Mouse (Mus musculus) MEL (cell line): Measurements from ENCODE around the gene Hebp1. TPM values are rescaled to one million over a fixed set of nuclear protein-coding genes. Genes with fewer than 3 reads are reported as not detected.

Experiments used
- DNase-seq: peaks from one replicate; pipeline ENCODE4 v3.0.0; 2011; ENCODE audit warnings: low read depth, low spot score
- H3K27ac ChIP-seq: 2 replicates; pipeline ENCODE4 v1.5.1; 2012; ENCODE audit warnings: low read depth, mild to moderate bottlenecking, control low read depth, low read length, moderate library complexity; ENCODE audit not compliant: control insufficient read depth
- H3K27me3 ChIP-seq, 2 experiments: fragments of 150-350 bp in 1 of 2; sonication (generic) in 1 of 2; 2 replicates each; pipeline ENCODE4 v1.6.1; 2012; ENCODE audit warnings: low read length in 2 of 2, mild to moderate bottlenecking in 2 of 2, improper control_type of control experiment in 1 of 2, moderate library complexity in 1 of 2; ENCODE audit not compliant: insufficient read depth in 2 of 2, control insufficient read depth in 1 of 2
- H3K36me3 ChIP-seq, 2 experiments: 2 replicates each; pipeline ENCODE4 v1.6.1; 2012 to 2014; ENCODE audit warnings: low read length in 2 of 2, improper control_type of control experiment in 1 of 2, inconsistent platforms in 1 of 2, mild to moderate bottlenecking in 1 of 2; ENCODE audit not compliant: insufficient read depth in 2 of 2, control insufficient read depth in 1 of 2
- H3K4me1 ChIP-seq, 2 experiments: fragments of 150-350 bp in 1 of 2; sonication (generic) in 1 of 2; 2 replicates each; pipeline ENCODE4 v1.6.1; 2012; ENCODE audit warnings: low read length in 2 of 2, improper control_type of control experiment in 1 of 2, mild to moderate bottlenecking in 1 of 2; ENCODE audit not compliant: insufficient read depth in 2 of 2, control insufficient read depth in 1 of 2
- H3K4me3 ChIP-seq, 2 experiments: fragments of 150-350 bp in 1 of 2; sonication (generic) in 1 of 2; 2 replicates each; pipeline ENCODE4 v1.5.1; 2012; ENCODE audit warnings: low read depth in 2 of 2, low read length in 2 of 2, mild to moderate bottlenecking in 2 of 2, moderate library complexity in 2 of 2, control low read depth in 1 of 2, improper control_type of control experiment in 1 of 2; ENCODE audit not compliant: control insufficient read depth in 1 of 2, insufficient read depth in 1 of 2
- H3K79me2 ChIP-seq: 2 replicates; pipeline ENCODE4 v1.6.1; 2012; ENCODE audit warnings: mild to moderate bottlenecking, low read length, moderate library complexity; ENCODE audit not compliant: control insufficient read depth, poor library complexity, insufficient read depth
- H3K9ac ChIP-seq: 2 replicates; pipeline ENCODE4 v1.6.1; 2012; ENCODE audit warnings: low read depth, mild to moderate bottlenecking, control low read depth, low read length, moderate library complexity; ENCODE audit not compliant: control insufficient read depth, poor library complexity, severe bottlenecking
- H3K9me3 ChIP-seq: fragments of 150-350 bp; sonication (generic); replicated peaks from 2 replicates; pipeline ENCODE4 v1.6.1; 2012; ENCODE audit warnings: mild to moderate bottlenecking, low read length, improper control_type of control experiment, moderate library complexity; ENCODE audit not compliant: insufficient read depth
- BHLHE40 ChIP-seq: IDR thresholded peaks from 2 replicates; pipeline ENCODE4 v1.6.1; 2012; ENCODE audit warnings: low read depth, mild to moderate bottlenecking, inconsistent platforms, low read length, improper control_type of control experiment, borderline replicate concordance
- CHD1 ChIP-seq: IDR thresholded peaks from 2 replicates; pipeline ENCODE4 v1.6.1; 2012; ENCODE audit warnings: low read depth, mild to moderate bottlenecking, inconsistent platforms, low read length, improper control_type of control experiment
- CTCF ChIP-seq, 3 experiments: IDR thresholded peaks in 2 of 3; conservative IDR thresholded peaks in 1 of 3; 2 replicates each; pipeline ENCODE4 v1.5.1; 2011 to 2012; ENCODE audit warnings: low read length in 3 of 3, low read depth in 2 of 3, mild to moderate bottlenecking in 2 of 3, improper control_type of control experiment in 1 of 3, inconsistent platforms in 1 of 3, mixed read lengths in 1 of 3, moderate library complexity in 1 of 3; ENCODE audit not compliant: control insufficient read depth in 1 of 3, insufficient read depth in 1 of 3, poor library complexity in 1 of 3, severe bottlenecking in 1 of 3
- E2F4 ChIP-seq: IDR thresholded peaks from 2 replicates; pipeline ENCODE4 v1.6.1; 2011; ENCODE audit warnings: low read depth, low read length, improper control_type of control experiment, borderline replicate concordance
- ETS1 ChIP-seq: IDR thresholded peaks from 2 replicates; pipeline ENCODE4 v1.6.1; 2012; ENCODE audit warnings: low read depth, mild to moderate bottlenecking, inconsistent platforms, low read length, improper control_type of control experiment, moderate library complexity
- GATA1 ChIP-seq: IDR thresholded peaks from 2 replicates; pipeline ENCODE4 v1.6.1; 2011; ENCODE audit warnings: low read depth, low read length, improper control_type of control experiment
- HCFC1 ChIP-seq: IDR thresholded peaks from 2 replicates; pipeline ENCODE4 v1.6.1; 2012; ENCODE audit warnings: low read depth, mild to moderate bottlenecking, inconsistent platforms, low read length, improper control_type of control experiment, moderate library complexity
- JUND ChIP-seq: IDR thresholded peaks from 2 replicates; pipeline ENCODE4 v1.6.1; 2011; ENCODE audit warnings: low read depth, mild to moderate bottlenecking, improper control_type of control experiment, low read length
- KAT2A ChIP-seq: conservative IDR thresholded peaks from 2 replicates; pipeline ENCODE4 v1.6.1; 2012; ENCODE audit warnings: low read depth, low read length, improper control_type of control experiment, inconsistent platforms
- MAFK ChIP-seq: IDR thresholded peaks from 2 replicates; pipeline ENCODE4 v1.6.1; 2011; ENCODE audit warnings: low read depth, mild to moderate bottlenecking, low read length, improper control_type of control experiment, borderline replicate concordance
- MAX ChIP-seq: IDR thresholded peaks from 2 replicates; pipeline ENCODE4 v1.6.1; 2011; ENCODE audit warnings: low read length, improper control_type of control experiment
- MEF2A ChIP-seq: IDR thresholded peaks from 2 replicates; pipeline ENCODE4 v1.6.1; 2014; ENCODE audit warnings: low read depth, mild to moderate bottlenecking, inconsistent platforms, low read length, improper control_type of control experiment; ENCODE audit not compliant: poor library complexity, insufficient replicate concordance, severe bottlenecking; ENCODE audit errors: extremely low read depth
- NRF1 ChIP-seq: IDR thresholded peaks from 2 replicates; pipeline ENCODE4 v1.6.1; 2014; ENCODE audit warnings: low read depth, mild to moderate bottlenecking, inconsistent platforms, low read length, improper control_type of control experiment, moderate library complexity; ENCODE audit not compliant: poor library complexity, insufficient read depth, severe bottlenecking
- POLR2A ChIP-seq, 2 experiments: IDR thresholded peaks; 2 replicates each; pipeline ENCODE4 v1.6.1; 2011 to 2012; ENCODE audit warnings: low read length in 2 of 2, mild to moderate bottlenecking in 2 of 2, control low read depth in 1 of 2, improper control_type of control experiment in 1 of 2, low read depth in 1 of 2, moderate library complexity in 1 of 2; ENCODE audit not compliant: control insufficient read depth in 1 of 2, insufficient read depth in 1 of 2, poor library complexity in 1 of 2
- RAD21 ChIP-seq: IDR thresholded peaks from 2 replicates; pipeline ENCODE4 v1.6.1; 2011; ENCODE audit warnings: mild to moderate bottlenecking, low read depth, low read length, improper control_type of control experiment
- RCOR1 ChIP-seq: IDR thresholded peaks from 2 replicates; pipeline ENCODE4 v1.6.1; 2012; ENCODE audit warnings: low read depth, mild to moderate bottlenecking, inconsistent platforms, low read length, improper control_type of control experiment
- SMC3 ChIP-seq: IDR thresholded peaks from 2 replicates; pipeline ENCODE4 v1.6.1; 2011; ENCODE audit warnings: low read depth, low read length, improper control_type of control experiment
- TAL1 ChIP-seq: IDR thresholded peaks from 2 replicates; pipeline ENCODE4 v1.6.1; 2012; ENCODE audit warnings: mild to moderate bottlenecking, inconsistent platforms, low read length, moderate library complexity, mixed read lengths
- TBP ChIP-seq: IDR thresholded peaks from 2 replicates; pipeline ENCODE4 v1.8.0; 2011; ENCODE audit warnings: low read depth, low read length, improper control_type of control experiment
- USF2 ChIP-seq, 2 experiments: IDR thresholded peaks; 2 replicates each; pipeline ENCODE4 v1.6.1; 2011 to 2012; ENCODE audit warnings: improper control_type of control experiment in 2 of 2, low read length in 2 of 2, borderline replicate concordance in 1 of 2, inconsistent platforms in 1 of 2, low read depth in 1 of 2, mild to moderate bottlenecking in 1 of 2; ENCODE audit not compliant: insufficient read depth in 1 of 2
- ZC3H11A ChIP-seq: IDR thresholded peaks from 2 replicates; pipeline ENCODE4 v1.6.1; 2012; ENCODE audit warnings: low read depth, mild to moderate bottlenecking, inconsistent platforms, low read length, improper control_type of control experiment
- ZMIZ1 ChIP-seq: IDR thresholded peaks from 2 replicates; pipeline ENCODE4 v1.6.1; 2012; ENCODE audit warnings: low read depth, mild to moderate bottlenecking, inconsistent platforms, low read length, improper control_type of control experiment, moderate library complexity
- polyA plus RNA-seq, 2 experiments: library from polyadenylated mRNA; stranded (reverse) in 1 of 2; unstranded in 1 of 2; fragments of >175 nt in 1 of 2; fragments of >200 nt in 1 of 2; gene quantifications; 2 replicates each; pipeline versions ENCODE4 v1.2.1 to v1.2.4; 2012; ENCODE audit warnings: low replicate concordance in 2 of 2, low read depth in 1 of 2; ENCODE audit not compliant: insufficient read length in 2 of 2, insufficient read depth in 1 of 2, missing spikeins in 1 of 2
- total RNA-seq: library from RNA; depleted of rRNA; stranded (reverse); fragments of 300-350 nt; gene quantifications from 2 replicates; pipeline ENCODE4 v1.2.3, GENCODE M21; 2012

Hebp1 gene
- total and polyA plus RNA-seq, 3 experiments: 16.7 to 25.1 TPM; not detected in 1

GRCm38 (mm10) chr6:135237326-135237725, 39.5 kb upstream of the Hebp1 start:
- Histone ChIP-seq H3K36me3 (no peaks in the 10 kb centered on the region; a peak in 1 of 4 replicates), H3K27ac (no peak overlapping the region), H3K9ac (no peak overlapping the region), H3K27me3 (no peaks in the 10 kb centered on the region), H3K9me3 (no peaks in the 10 kb centered on the region), H3K4me3 (no peak overlapping the region), H3K4me1 (no peaks in the 10 kb centered on the region), H3K79me2 (no peaks in the 10 kb centered on the region)
- TF ChIP-seq TAL1 (no peak), MEF2A (no peak), ZC3H11A (no peak), RAD21 (no peak)
- DNase-seq: no peak

- no peak overlapping the region for H3K9ac ChIP-seq
- no peaks in the 10 kb centered on the region for H3K4me1 ChIP-seq
- H3K4me3 ChIP-seq: no peak overlapping the region
- no peak overlapping the region for H3K27ac ChIP-seq
- H3K79me2 ChIP-seq: no peaks in the 10 kb centered on the region
- H3K36me3 ChIP-seq: no peaks in the 10 kb centered on the region; a peak in 1 of 4 replicates
- TF ChIP-seq ZMIZ1: no peak
- peak in 2 of 3 experiments; percentile 13 to 14; a peak in 1 of 6 replicates for TF ChIP-seq CTCF (IDR thresholded peaks at IDR 0.05 in 2 of 3, conservative IDR thresholded peaks at IDR 0.05 in 1 of 3; ENCODE audit: control insufficient read depth in 1 of 3, insufficient read depth in 1 of 3, low read depth in 2 of 3, low read length in 3 of 3, poor library complexity in 1 of 3, severe bottlenecking in 1 of 3)
- TF ChIP-seq, all 39 proteins: peak for 1
- H3K27me3 ChIP-seq: no peaks in the 10 kb centered on the region
- H3K9me3 ChIP-seq: no peaks in the 10 kb centered on the region
- DNase-seq: no peak
Measured at GRCm38 (mm10) chr6:135236576-135236975, 38.8 kb upstream of the Hebp1 start.

GRCm38 (mm10) chr6:135235742-135236141, 37.9 kb upstream of the Hebp1 start:
- Histone ChIP-seq H3K4me3 (no peak overlapping the region), H3K36me3 (no peaks in the 10 kb centered on the region; a peak in 1 of 4 replicates), H3K9me3 (no peaks in the 10 kb centered on the region), H3K4me1 (no peaks in the 10 kb centered on the region), H3K9ac (no peak overlapping the region), H3K27ac (no peak overlapping the region), H3K27me3 (no peaks in the 10 kb centered on the region), H3K79me2 (no peaks in the 10 kb centered on the region)
- no peak for TF ChIP-seq USF2 (IDR thresholded peaks at IDR 0.05; ENCODE audit: borderline replicate concordance in 1 of 2, insufficient read depth in 1 of 2, low read depth in 1 of 2, low read length in 2 of 2)
- no peak for TF ChIP-seq MEF2A
- no peak for TF ChIP-seq GATA1
- TF ChIP-seq JUND: no peak
- TF ChIP-seq TBP: no peak
- no peak for TF ChIP-seq RCOR1
- TF ChIP-seq CTCF (IDR thresholded peaks at IDR 0.05 in 2 of 3, conservative IDR thresholded peaks at IDR 0.05 in 1 of 3; ENCODE audit: control insufficient read depth in 1 of 3, insufficient read depth in 1 of 3, low read depth in 2 of 3, low read length in 3 of 3, poor library complexity in 1 of 3, severe bottlenecking in 1 of 3): no peak
- no peak for TF ChIP-seq KAT2A
- TF ChIP-seq MAFK: no peak
- TF ChIP-seq ZMIZ1: no peak
- no peak for TF ChIP-seq RAD21
- TF ChIP-seq SMC3: no peak
- no peak for TF ChIP-seq HCFC1
- TF ChIP-seq CHD1: no peak
- TF ChIP-seq POLR2A (IDR thresholded peaks at IDR 0.05; ENCODE audit: control insufficient read depth in 1 of 2, insufficient read depth in 1 of 2, low read depth in 1 of 2, low read length in 2 of 2, poor library complexity in 1 of 2): no peak
- TF ChIP-seq MAX: no peak
- TF ChIP-seq ETS1: no peak
- no peak for TF ChIP-seq BHLHE40
- no peak for TF ChIP-seq E2F4
- TF ChIP-seq NRF1: no peak
- DNase-seq: peak; percentile 35
